Mouse (Mus musculus) retina, adult 2 months (tissue): ENCODE results near the gene 6430571L13Rik.

Experiments used
- DNase-seq: peaks from one replicate; pipeline ENCODE4 v3.0.0-alpha.2; 2012; ENCODE audit warnings: low read depth, low spot score

The 6430571L13Rik gene

GRCm38 (mm10) chr9:107307099-107307872 lies 33.1 kb upstream of the 6430571L13Rik start:
- no peak for DNase-seq

GRCm38 (mm10) chr9:107307886-107308285 lies 32.5 kb upstream of the 6430571L13Rik start:
- no peak for DNase-seq

- no peak for DNase-seq
These were observed 31.9 kb upstream of the 6430571L13Rik start for GRCm38 (mm10) chr9:107308346-107309000.

DNA sequence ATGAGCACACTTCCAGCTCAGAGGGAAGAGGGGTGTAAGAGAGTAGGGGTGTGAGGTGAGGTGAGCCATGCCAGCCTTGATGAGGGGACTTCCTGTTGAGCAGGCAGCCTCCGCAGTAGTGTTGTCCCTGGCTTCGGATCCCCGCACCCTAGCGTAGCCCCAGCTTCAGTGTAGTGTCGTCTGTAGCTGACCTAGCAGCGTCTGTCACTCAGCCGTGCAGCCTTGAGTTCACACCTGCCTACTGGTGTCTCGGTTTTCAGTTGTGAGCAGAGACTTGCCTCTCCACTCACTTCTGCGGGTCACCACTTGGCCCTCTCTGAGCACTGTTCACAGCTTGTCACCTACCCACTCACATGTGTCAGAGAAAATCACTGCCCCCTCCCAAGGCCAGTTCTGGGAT lies 31.2 kb upstream of the 6430571L13Rik start:
- DNase-seq: no peak

DNA sequence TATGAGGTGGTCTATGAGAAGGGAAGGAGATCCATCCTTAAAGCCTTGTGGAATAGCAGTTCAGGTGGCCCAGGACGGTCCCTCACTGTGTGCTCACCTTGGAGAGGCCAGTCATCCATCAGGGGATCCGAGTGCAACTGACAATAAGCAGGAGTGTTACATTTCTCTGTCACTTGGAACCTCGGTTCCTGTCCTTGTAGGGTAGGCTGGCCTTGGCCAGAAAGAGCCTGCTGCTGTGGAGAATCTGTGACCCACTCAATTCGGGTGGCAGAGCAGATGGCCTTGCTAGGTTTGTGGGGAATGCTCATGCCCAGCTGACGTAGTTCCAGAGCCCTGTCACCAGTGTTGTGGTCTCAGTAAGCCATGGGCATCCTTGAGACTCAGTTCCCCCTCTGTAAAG lies 30.8 kb upstream of the 6430571L13Rik start:
- DNase-seq: no peak

DNA sequence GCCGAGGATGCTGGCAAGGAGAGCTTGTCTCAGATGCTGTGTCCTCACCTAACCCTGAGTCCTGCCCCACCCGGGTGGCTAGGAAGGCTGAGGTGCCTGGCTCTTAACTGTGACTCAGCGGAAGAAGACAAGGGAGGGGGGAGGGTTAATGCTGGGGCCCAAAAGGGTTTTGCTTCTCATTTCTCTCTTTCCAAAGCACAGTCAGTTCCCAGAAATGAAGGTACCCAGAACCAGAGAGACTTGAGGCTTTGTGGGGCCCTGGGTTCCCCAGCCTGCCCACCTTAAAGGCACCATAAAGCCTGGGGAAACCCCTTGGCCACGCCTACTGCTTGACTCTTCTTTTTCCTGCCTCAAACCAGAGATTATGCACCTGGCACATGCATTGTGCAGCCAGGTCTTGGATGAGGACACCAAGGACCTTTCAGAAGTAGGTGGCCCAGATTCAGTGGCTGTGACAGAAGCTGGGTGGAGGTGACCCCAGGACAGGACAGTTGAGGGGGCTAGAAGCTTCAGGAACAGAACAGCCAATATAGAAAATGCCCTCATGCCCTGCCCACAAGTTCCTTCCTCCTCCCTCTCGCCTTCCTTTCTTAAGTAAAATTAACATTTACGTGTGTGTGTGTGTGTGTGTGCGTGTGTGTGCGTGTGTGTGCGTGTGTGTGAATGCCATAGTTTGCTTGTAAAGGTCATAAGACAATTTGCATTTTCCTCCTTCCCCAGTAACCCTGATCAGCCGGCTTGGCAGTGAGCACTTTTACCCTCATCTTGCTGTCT lies 27.4 kb upstream of the 6430571L13Rik start:
- no peak for DNase-seq

DNA sequence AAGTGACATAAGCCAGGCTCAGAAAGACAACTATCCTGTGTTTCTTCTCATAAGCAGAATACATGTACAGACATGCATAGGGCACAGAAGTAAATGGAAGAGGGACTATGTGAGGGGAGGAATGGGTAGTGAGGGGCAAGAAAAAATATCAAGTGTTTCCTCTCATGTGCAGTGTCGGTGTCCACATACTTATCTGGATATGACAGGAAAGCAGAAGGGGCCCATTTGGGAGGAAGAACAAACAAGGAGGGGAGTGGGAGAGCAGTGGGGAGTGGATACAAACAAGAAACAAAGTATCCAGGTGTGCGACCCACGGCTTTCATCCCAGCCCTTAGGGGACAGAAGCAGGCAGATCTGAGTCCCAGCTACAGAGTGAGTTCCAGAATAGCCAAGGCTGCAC lies 26.5 kb upstream of the 6430571L13Rik start:
- no peak for DNase-seq

DNA sequence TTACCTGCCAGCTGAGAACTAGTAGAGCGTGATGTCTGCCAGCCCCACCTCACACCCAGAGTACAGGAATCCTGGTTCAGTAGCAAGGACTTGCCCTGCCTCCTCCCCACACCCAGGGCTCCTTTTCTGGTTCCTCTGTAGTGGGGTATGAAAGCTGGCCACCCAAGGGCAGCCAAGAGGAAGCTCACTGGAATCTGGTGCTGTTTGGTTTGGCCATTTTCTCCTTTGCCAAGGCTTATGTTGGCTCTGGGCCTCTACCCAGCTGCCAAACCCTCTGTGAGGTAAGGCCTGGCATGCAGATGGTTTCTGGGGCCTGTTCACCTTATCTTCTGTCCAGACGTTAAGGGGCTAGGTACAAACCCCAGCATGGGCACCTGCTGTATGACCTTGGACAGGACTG lies 24.6 kb upstream of the 6430571L13Rik start:
- DNase-seq: no peak

- DNase-seq: no peak
These were observed 17.8 kb upstream of the 6430571L13Rik start for GRCm38 (mm10) chr9:107322461-107323050.

DNA sequence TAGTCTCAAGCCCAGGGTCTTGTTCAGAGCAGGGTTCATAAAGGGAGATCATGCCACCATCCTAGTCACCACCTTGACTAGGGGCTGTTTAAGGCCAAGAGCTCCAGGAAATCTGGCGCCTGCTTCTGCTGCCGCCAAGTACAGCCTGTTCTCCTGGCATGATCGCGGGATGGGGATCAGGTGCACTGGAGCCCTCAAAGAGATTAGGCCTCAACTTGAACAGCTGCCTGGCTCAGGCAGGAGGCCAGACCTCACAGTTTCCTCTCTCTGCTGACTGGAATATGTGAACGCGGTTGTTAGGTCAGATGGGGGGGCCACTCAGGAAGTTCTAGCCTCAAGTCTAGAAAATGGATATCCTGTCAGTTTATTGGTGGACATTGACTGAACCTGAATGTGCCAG lies 16.8 kb upstream of the 6430571L13Rik start:
- no peak for DNase-seq

GRCm38 (mm10) chr9:107324799-107325561 lies 15.4 kb upstream of the 6430571L13Rik start:
- DNase-seq: no peak

DNA sequence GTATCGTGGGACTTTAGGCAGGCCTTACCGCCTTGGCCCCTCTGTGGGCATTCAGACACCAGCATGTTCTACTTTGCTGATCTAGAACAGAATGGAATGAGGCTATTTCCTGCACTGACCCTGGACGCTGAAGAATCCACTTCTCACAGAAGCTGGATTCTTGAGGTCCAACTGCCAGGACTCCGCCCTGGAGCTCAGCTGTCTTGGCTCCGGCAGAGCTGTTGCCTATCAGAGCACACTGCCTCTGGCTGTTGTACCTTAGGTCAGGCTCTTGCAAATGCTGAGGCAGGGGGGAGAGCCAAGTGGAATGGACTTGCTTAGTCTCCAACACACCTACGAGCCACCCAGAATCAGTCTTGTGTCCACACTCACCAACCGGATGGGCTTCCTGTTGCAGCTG lies 14.5 kb upstream of the 6430571L13Rik start:
- no peak for DNase-seq

GRCm38 (mm10) chr9:107327879-107328620 lies 12.4 kb upstream of the 6430571L13Rik start:
- DNase-seq: no peak

GRCm38 (mm10) chr9:107330791-107331190 lies 9.6 kb upstream of the 6430571L13Rik start:
- no peak for DNase-seq

DNA sequence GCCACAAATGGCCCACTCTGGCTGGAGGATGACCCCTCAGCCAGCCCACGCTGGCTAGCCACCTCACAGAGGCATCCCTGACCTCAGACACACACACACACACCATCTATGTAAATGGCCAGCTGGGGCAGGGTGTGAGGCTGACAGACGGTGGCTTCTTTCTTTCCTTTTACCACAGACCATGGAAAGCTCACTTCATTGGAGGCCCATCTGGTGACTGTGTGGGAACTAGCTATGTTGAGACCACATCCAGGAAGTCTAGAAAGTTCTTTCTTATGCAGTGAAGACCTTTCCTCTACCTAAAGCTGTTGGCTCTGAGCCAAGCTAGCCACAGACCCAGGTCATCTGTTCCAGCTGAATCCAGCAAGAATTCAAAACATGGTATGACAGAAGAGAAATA lies 6.7 kb upstream of the 6430571L13Rik start:
- DNase-seq: no peak

GRCm38 (mm10) chr9:107334356-107334755 lies 6.0 kb upstream of the 6430571L13Rik start:
- no peak for DNase-seq

- no peak for DNase-seq
These were observed 5.4 kb upstream of the 6430571L13Rik start for GRCm38 (mm10) chr9:107335046-107335445.

GRCm38 (mm10) chr9:107335909-107336308 lies 4.5 kb upstream of the 6430571L13Rik start:
- no peak for DNase-seq

DNA sequence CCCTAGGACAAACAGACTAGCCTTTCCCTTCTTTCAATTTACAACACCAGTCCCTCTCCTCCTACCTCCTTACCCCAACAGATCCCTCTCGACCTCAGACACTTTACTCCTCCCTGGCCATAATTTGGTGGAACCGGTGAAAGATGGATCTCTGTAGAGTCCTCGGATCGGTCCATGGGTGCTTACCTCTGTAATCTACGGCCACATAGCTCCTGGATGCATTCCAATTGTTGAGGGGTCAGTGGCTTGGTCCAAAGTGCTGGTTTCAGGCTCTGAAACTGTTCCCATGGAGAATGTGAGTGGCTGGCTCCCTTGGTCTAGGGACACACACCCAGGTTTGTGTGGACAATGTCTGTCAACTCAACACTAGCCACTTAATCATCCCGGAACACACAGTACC lies 4.0 kb upstream of the 6430571L13Rik start:
- DNase-seq: no peak

GRCm38 (mm10) chr9:107338172-107338883 lies 2.1 kb upstream of the 6430571L13Rik start, which contains the start of gene Hemk1:
Hemk1 (minus strand) TSS chr9:107338350.
- peak; percentile 75 for DNase-seq
